Mouse (Mus musculus): ENCODE data around the gene Gpr135.

DNA sequence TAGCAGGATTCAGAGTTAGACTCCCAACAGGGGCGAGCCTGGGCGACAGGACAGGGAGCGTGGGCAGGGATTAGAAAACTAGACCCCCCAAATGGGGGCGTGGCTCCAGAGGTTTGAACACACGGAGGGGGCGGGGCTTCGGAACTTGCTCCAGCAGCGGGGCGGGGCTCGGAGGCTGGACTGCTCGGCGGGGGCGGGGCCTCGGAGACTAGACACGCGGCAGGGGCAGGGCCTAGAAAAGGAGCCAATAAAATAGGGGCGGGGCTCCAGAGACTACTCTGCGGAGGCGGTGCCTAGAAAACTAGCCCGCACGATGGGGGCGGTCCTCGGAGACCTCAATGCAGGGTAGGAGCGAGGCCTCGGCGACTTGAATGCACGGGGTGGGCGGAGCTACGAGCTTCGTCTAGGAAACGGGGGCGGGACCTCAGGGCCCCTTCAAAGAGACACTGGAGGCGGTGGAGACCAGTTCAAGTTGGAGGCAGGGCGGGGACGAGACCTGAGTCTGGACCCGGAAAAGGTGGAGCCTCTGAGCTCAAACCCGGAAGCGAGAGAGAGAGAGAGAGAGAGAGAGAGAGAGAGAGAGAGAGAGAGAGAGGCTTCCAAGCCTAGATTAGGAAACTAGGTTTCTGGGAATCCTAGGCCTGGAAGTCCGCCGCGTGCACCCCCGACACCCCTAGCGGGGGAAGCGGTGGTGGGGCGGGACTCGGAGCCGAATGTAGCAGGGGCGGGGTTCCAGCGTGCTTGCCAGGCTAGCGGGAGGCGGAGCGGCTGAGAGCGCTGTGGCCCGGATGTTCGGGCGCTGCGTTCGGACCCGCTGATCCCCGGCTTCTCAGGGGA is 14.6 kb upstream of the Gpr135 start, which contains the start of the genes L3hypdh and Jkamp:
- no peak for TF ChIP-seq TAL1 (IDR thresholded peaks at IDR 0.05; ENCODE audit: low read length)
- no peak for TF ChIP-seq GATA1 (IDR thresholded peaks at IDR 0.05; ENCODE audit: low read length)
